Mouse (Mus musculus) stomach, postnatal 0 days (tissue): ENCODE measurements around the gene Abcc9.

Experiments
- CTCF ChIP-seq: IDR thresholded peaks from 2 replicates; pipeline ENCODE4 v1.5.1; 2016; ENCODE audit warnings: antibody characterized with exemption, low read depth, mild to moderate bottlenecking, moderate library complexity
- EP300 ChIP-seq: optimal IDR thresholded peaks from 2 replicates; pipeline ENCODE3; 2016; ENCODE audit warnings: antibody characterized with exemption

- TF ChIP-seq CTCF (no peak), EP300 (no peak)
Measured at GRCm38 (mm10) chr6:142738225-142738624, 36.1 kb upstream of the Abcc9 start.
